Mouse (Mus musculus): ENCODE measurements around the gene Slc41a2. TPM values are rescaled to one million over a fixed set of nuclear protein-coding genes. Genes with fewer than 3 reads are reported as not detected.

Slc41a2 gene
- not detected for polyA plus RNA-seq (2017; shearing (Covaris generic))

GRCm38 (mm10) chr10:83337159-83337951 is at the start of gene Slc41a2:
Gene Slc41a2, minus strand, starts transcription at chr10:83337882.

GRCm38 (mm10) chr10:83359956-83360355 is 22.3 kb upstream of the Slc41a2 start, which contains the start of gene D10Wsu102e:
Gene D10Wsu102e, plus strand, starts transcription at chr10:83360221.

Other genes starting within 250 kb of the Slc41a2 start
- 0.75 TPM for gene D10Wsu102e, start 22.3 kb upstream of the Slc41a2 start, polyA plus RNA-seq (2017; shearing (Covaris generic))
- gene Aldh1l2, start 196.3 kb upstream of the Slc41a2 start, polyA plus RNA-seq (2017; shearing (Covaris generic)), result 0.42 TPM
- 58.4 TPM for gene Washc4, start 205.9 kb upstream of the Slc41a2 start, polyA plus RNA-seq (2017; shearing (Covaris generic))

Data from naive thymus-derived CD4-positive, alpha-beta T cell, adult 5 months (primary cell).